Mouse (Mus musculus): ENCODE data around the gene Gm3448.
A peak's percentile ranks its signal among the peaks of the same experiment; 100 is the strongest.

Gm3448 gene

DNA sequence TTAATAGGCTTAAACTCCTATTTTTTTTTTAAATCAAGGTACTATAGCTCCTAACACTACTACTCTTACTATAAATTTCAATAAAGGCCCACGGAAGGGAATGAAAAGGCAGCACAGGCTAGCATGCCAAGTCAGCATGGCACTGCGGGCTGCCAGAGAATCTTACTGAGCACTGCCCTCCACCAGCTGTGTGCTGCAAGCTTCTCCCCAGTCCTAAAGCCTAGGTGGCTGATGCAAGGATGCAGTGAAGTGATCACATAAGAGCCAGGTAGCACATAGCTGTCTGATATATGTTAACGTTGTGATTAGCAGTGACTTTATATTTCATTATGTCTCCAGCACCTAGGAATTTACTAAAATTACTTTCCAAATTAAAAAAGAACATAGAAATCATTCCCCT is 81.4 kb downstream of the Gm3448 start:
- DNase-seq (ENCODE audit: low spot score in 2 of 2) = peak; percentile 28 to 43

DNA sequence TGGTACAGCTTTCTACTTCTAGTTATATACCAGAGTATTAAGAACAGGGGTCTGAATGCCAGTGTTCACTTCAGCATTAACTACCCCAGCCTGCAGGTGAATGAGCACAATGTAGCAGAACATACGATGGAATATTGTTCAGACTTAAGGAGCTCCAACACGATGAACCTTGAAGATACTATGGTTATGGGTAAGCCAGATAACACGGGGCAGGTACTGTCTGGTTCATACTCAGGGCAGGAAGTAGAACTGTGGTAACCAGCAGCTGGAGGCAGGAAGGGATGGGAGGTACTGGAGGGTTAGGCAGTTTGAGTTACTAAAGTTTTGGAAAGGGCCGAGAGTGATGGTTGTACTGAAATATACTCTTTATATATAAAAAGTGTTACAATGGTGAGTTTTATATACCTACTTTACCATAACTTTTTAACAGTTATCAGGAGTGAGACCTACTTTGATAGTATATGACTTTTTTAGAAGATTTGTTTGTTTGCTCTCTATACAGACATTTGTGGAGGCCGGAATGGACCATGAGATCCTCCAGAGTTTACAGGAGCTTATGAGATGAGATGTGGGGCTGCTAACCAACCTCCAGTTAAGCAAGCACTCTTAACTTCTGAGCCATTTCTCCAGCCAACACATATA is 82.5 kb downstream of the Gm3448 start:
- DNase-seq (ENCODE audit: low spot score in 2 of 2) = no peak

DNA sequence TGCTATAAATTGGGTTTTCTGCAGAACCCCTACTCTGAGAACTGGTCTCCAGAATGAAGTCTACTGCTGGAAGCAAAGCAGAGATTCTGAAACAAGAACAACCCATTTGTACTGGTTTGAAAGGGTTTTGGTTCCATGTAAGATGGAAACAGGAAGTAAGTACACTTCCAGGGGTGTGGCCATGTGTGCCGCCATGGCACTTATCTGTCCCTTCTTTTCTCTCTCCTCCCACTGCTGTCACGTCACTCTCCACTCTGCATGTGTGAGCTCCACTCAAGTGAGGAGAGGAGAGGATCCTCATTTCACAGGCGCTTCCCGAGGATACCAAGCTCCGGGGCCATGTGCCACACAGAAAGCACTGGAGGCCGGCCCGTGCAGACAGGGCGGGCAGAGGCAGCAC is 87.9 kb downstream of the Gm3448 start:
- DNase-seq (ENCODE audit: low spot score in 2 of 2) = no peak

DNA sequence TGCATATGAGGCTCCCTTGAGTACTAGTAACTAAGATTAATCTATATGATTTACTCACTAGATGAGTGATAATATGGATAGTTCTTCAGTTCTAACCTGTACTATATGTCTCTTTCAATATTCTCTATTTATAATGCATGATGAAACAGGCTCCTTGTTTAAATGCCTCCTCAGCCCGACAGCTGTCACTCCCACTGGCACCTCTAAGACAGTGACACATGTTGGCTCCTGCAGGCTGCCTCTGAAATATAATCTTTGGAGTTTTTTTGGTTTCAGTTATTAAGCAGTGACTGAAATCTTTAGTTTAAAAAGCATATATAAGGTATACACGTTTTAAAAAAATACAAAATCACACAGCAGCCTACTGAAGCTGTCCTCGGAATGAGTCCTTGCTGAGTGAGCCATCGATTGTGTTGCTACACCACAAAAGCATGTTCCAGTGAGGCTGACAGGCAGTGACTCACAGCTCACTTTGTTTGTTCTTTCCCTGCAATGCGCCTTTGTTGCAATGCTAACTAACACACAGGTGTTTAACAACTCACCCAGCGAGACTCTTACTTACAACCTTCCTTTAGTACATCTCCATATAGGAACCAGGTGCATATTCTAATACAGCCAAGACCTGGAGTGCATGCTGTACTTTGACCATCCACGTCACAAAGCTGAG is 92.0 kb downstream of the Gm3448 start:
- no peak for DNase-seq (ENCODE audit: low spot score in 2 of 2)
